Mouse (Mus musculus) c-Kit-positive CD71-positive TER-119-negative erythroid progenitor cells, embryonic 14.5 days (primary cell): ENCODE measurements around the gene Agpat2.

Source experiments
- DNase-seq: peaks from one replicate; pipeline ENCODE4 v3.0.0-alpha.2; 2013; ENCODE audit warnings: low read depth

Gene Agpat2

GRCm38 (mm10) chr2:26574862-26575261, 29.4 kb downstream of the Agpat2 start:
- no peak for DNase-seq

- no peak for DNase-seq
Observed at GRCm38 (mm10) chr2:26573807-26574206, 30.4 kb downstream of the Agpat2 start.

GRCm38 (mm10) chr2:26573396-26573795, 30.8 kb downstream of the Agpat2 start:
- DNase-seq = no peak

GRCm38 (mm10) chr2:26571826-26572225, 32.4 kb downstream of the Agpat2 start:
- DNase-seq = no peak

GRCm38 (mm10) chr2:26571400-26571799, 32.8 kb downstream of the Agpat2 start:
- DNase-seq = no peak

GRCm38 (mm10) chr2:26570034-26570433, 34.2 kb downstream of the Agpat2 start:
- no peak for DNase-seq

- DNase-seq = no peak
Observed at GRCm38 (mm10) chr2:26566221-26566620, 38.0 kb downstream of the Agpat2 start.

- no peak for DNase-seq
Observed at GRCm38 (mm10) chr2:26561351-26562016, 42.7 kb downstream of the Agpat2 start.

- DNase-seq = no peak
Observed at GRCm38 (mm10) chr2:26560506-26560905, 43.7 kb downstream of the Agpat2 start.

- no peak for DNase-seq
Observed at GRCm38 (mm10) chr2:26556535-26556993, 47.7 kb downstream of the Agpat2 start.

GRCm38 (mm10) chr2:26555076-26555475, 49.1 kb downstream of the Agpat2 start:
- DNase-seq = no peak

GRCm38 (mm10) chr2:26553904-26554303, 50.3 kb downstream of the Agpat2 start:
- DNase-seq = no peak

- DNase-seq = no peak
Observed at GRCm38 (mm10) chr2:26552066-26552465, 52.2 kb downstream of the Agpat2 start.

GRCm38 (mm10) chr2:26551446-26551845, 52.8 kb downstream of the Agpat2 start:
- no peak for DNase-seq

GRCm38 (mm10) chr2:26550777-26551176, 53.4 kb downstream of the Agpat2 start:
- DNase-seq = no peak

- no peak for DNase-seq
Observed at GRCm38 (mm10) chr2:26550205-26550604, 54.0 kb downstream of the Agpat2 start.

- no peak for DNase-seq
Observed at GRCm38 (mm10) chr2:26549801-26550200, 54.4 kb downstream of the Agpat2 start.

- DNase-seq = no peak
Observed at GRCm38 (mm10) chr2:26547481-26547880, 56.7 kb downstream of the Agpat2 start.

- no peak for DNase-seq
Observed at GRCm38 (mm10) chr2:26544265-26544664, 60.0 kb downstream of the Agpat2 start.

GRCm38 (mm10) chr2:26543768-26544167, 60.4 kb downstream of the Agpat2 start:
- no peak for DNase-seq

- no peak for DNase-seq
Observed at GRCm38 (mm10) chr2:26543155-26543554, 61.1 kb downstream of the Agpat2 start.
